Mouse (Mus musculus) left cerebral cortex, adult 2 months (tissue): ENCODE results near the gene Ctdsp1. TPM values are rescaled to one million over a fixed set of nuclear protein-coding genes. Genes with fewer than 3 reads are reported as not detected.

Experiments
- DNase-seq, 2 experiments: peaks; one replicate each; pipeline ENCODE4 v3.0.0; 2021 to 2022; ENCODE audit warnings: low spot score in 2 of 2, mixed read lengths in 1 of 2; ENCODE audit errors: extremely low spot score in 1 of 2
- H3K27ac ChIP-seq: fragments of 200-600 bp; 2 replicates; pipeline ENCODE4 v1.8.1; 2022
- H3K4me3 ChIP-seq: fragments of 200-600 bp; 2 replicates; pipeline ENCODE4 v1.8.1; 2022
- CTCF ChIP-seq: fragments of 200-600 bp; IDR thresholded peaks from 2 replicates; pipeline ENCODE4 v1.8.1; 2022; ENCODE audit warnings: antibody characterized with exemption, mild to moderate bottlenecking, moderate library complexity
- intact Hi-C: fragments of 180-260 bp; cut with DNase I; formaldehyde crosslinking; loops from one replicate; pipeline ENCODE4 v1.15.1; 2025
- total RNA-seq, 2 experiments: library from RNA; stranded (reverse); gene quantifications; 2 replicates each; pipeline ENCODE4 v1.2.3; 2021

The Ctdsp1 gene
- total RNA-seq, 2 experiments from 2014 or later, result 21.6 to 25.6 TPM

- DNase-seq, result no peak
- intact Hi-C loops, result no loop called here
Observed at GRCm38 (mm10) chr1:74400531-74400930, 9.2 kb downstream of the Ctdsp1 start.

GRCm38 (mm10) chr1:74401015-74401702 is 9.8 kb downstream of the Ctdsp1 start:
- intact Hi-C loops, result no loop called here
- TF ChIP-seq CTCF, result no peak
- no peak overlapping the region for H3K27ac ChIP-seq
- DNase-seq, result no peak
- H3K4me3 ChIP-seq, result no peak overlapping the region

More at GRCm38 (mm10) chr1:74400531-74400930, 9.2 kb downstream of the Ctdsp1 start:
- Histone ChIP-seq H3K27ac (no peak overlapping the region), H3K4me3 (no peak overlapping the region)
- no peak for TF ChIP-seq CTCF

- Histone ChIP-seq H3K27ac (no peak overlapping the region), H3K4me3 (no peak overlapping the region)
- no peak for DNase-seq
- intact Hi-C loops, result no loop called here
- TF ChIP-seq CTCF, result no peak
Observed at GRCm38 (mm10) chr1:74404206-74404605, 12.9 kb downstream of the Ctdsp1 start.

GRCm38 (mm10) chr1:74408589-74409504 is 17.5 kb downstream of the Ctdsp1 start, which contains the start of gene Vil1:
Vil1 (plus strand) TSS chr1:74409376.
- Histone ChIP-seq H3K27ac (no peak within 1 kb of the TSS), H3K4me3 (no peak within 1 kb of the TSS)
- intact Hi-C loops, result no loop called here
- TF ChIP-seq CTCF, result no peak
- no peak for DNase-seq

GRCm38 (mm10) chr1:74411753-74412325 is 20.5 kb downstream of the Ctdsp1 start:
- TF ChIP-seq CTCF, result no peak

GRCm38 (mm10) chr1:74412711-74413110 is 21.4 kb downstream of the Ctdsp1 start:
- Histone ChIP-seq H3K4me3 (no peak overlapping the region), H3K27ac (no peak overlapping the region)
- TF ChIP-seq CTCF, result no peak
- intact Hi-C loops, result no loop called here
- no peak for DNase-seq

More at GRCm38 (mm10) chr1:74411753-74412325, 20.5 kb downstream of the Ctdsp1 start:
- no peak for DNase-seq
- intact Hi-C loops, result no loop called here
- H3K4me3 ChIP-seq, result no peak overlapping the region
- no peak overlapping the region for H3K27ac ChIP-seq

GRCm38 (mm10) chr1:74415143-74415542 is 23.8 kb downstream of the Ctdsp1 start:
- no peak for TF ChIP-seq CTCF
- no peak for DNase-seq
- no peak overlapping the region for H3K4me3 ChIP-seq
- intact Hi-C loops, result no loop called here
- no peak overlapping the region for H3K27ac ChIP-seq

GRCm38 (mm10) chr1:74418747-74419439 is 27.6 kb downstream of the Ctdsp1 start:
- no peak for DNase-seq
- intact Hi-C loops, result no loop called here
- Histone ChIP-seq H3K27ac (no peak overlapping the region), H3K4me3 (no peak overlapping the region)
- no peak for TF ChIP-seq CTCF

- intact Hi-C loops, result no loop called here
- DNase-seq, result no peak
- TF ChIP-seq CTCF, result no peak
- Histone ChIP-seq H3K27ac (no peak overlapping the region), H3K4me3 (no peak overlapping the region)
Observed at GRCm38 (mm10) chr1:74419440-74419794, 28.1 kb downstream of the Ctdsp1 start.

- Histone ChIP-seq H3K27ac (no peak overlapping the region), H3K4me3 (no peak overlapping the region)
- intact Hi-C loops, result no loop called here
- no peak for TF ChIP-seq CTCF
- no peak for DNase-seq
Observed at GRCm38 (mm10) chr1:74423147-74423546, 31.8 kb downstream of the Ctdsp1 start.

- intact Hi-C loops, result no loop called here
- DNase-seq, result no peak
- Histone ChIP-seq H3K27ac (no peak overlapping the region), H3K4me3 (no peak overlapping the region)
- no peak for TF ChIP-seq CTCF
Observed at GRCm38 (mm10) chr1:74425845-74426244, 34.5 kb downstream of the Ctdsp1 start.
